Mouse (Mus musculus): ENCODE data around the gene Midn.

Midn gene

GRCm38 (mm10) chr10:80147719-80148601 lies at the start of gene Midn:
Gene Midn, plus strand, starts transcription at chr10:80148272.
- DNase-seq: peak; percentile 59 to 65

GRCm38 (mm10) chr10:80098630-80099029 lies 49.4 kb upstream of the Midn start:
- no peak for DNase-seq

DNA sequence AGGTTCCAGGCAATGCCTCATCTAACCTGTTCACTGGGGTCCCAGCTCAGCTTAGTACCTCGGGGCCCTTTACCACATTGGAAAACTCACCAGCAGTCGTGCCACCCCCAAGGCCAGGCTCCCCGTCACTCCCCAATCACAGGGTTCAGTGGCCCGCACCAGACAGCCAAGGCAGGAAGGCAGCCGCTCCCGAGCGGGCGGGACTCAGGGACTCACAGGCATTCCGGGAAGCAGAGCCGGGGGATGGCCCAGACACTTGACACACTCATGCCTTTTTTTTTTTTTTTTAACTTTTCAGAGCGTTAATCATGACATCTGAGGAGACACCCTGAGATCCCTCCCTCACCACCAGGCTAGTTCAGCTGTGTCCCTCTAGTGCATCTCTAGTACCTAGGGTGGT lies 47.1 kb upstream of the Midn start:
- DNase-seq: no peak

- peak; percentile 82 to 92 for DNase-seq
Observed at GRCm38 (mm10) chr10:80102216-80102915, 45.7 kb upstream of the Midn start.

DNA sequence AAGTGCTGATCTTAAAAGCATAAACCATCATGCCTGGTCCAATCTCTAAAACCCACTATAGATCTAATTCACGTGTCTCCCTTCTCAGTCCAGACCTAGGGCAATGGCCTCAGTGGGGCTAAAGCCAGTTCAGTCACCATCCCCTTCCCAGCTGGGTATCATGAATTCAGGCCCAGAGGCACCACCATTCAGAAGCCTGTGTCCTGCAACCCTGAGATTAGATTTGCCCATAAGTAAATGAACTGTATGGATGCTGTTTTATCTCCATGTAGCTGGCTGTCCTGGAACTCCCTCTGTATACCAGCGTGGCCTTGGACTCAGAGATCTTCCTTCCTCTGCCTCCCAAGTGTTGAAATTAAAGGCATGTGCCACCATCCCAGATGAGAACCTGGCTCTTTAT lies 45.0 kb upstream of the Midn start:
- no peak for DNase-seq

DNA sequence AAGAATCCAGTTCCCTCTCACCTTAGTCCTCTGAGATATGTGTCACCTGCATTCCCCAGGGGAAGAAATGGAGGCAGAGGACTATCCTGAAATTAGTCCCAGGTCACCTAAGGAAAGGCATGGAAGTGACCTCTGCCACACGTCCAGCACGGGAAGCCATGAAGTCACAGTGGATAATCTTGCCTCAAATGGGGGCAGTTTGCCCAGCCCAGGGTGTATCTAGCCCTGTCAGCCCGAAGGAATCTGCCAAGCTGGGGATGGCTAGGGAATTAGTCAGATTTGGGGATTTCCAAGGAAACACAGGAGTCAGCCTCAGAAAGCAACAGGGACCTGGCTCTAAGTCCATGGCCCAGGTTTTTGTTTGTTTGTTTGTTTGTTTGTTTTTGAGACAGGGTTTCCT lies 43.9 kb upstream of the Midn start:
- DNase-seq: no peak

DNA sequence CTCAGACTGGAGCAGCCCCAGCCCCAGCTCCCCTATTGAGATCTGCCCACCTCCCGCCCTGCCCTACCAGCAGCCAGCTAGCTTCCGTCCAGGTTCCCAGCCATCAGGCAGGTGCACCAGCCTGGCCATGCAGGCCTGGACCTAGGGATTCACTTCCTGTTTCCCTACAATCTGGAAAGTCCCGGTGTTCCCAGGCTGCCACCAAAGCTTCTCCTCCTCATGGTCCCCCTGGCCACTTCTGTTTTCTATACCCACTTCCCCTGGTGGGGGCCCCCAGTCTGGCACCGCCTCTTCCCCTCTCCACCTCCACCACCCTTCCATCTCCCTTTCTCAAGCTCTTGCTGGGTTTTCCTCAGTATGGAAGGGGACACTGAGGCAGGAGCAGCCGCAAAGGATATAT lies 42.6 kb upstream of the Midn start, which contains the start of gene Sbno2:
Sbno2 (minus strand) TSS at position 112 of the 400 bp plus-strand sequence.
- peak; percentile 33 to 40 for DNase-seq

GRCm38 (mm10) chr10:80105926-80106325 lies 42.1 kb upstream of the Midn start:
- no peak for DNase-seq

DNA sequence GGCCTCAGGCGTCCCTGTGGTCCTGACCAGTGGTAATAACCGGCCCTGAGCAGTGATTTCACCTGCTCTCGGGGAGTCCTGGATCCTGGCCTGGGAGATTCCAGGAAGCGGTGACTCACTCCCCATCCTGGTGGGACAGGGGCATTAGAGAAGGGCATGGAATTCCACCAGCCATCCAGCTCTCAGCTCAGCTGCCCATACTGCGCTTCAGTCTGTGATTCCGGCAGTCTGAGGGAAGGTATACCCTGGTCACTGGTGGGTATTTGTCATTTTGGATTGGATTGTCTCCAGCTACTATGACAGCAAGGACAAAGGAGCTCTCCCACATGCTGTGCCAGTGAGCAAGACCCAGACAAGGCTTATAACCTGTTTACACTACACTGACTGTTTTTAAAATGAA lies 40.4 kb upstream of the Midn start:
- no peak for DNase-seq

DNA sequence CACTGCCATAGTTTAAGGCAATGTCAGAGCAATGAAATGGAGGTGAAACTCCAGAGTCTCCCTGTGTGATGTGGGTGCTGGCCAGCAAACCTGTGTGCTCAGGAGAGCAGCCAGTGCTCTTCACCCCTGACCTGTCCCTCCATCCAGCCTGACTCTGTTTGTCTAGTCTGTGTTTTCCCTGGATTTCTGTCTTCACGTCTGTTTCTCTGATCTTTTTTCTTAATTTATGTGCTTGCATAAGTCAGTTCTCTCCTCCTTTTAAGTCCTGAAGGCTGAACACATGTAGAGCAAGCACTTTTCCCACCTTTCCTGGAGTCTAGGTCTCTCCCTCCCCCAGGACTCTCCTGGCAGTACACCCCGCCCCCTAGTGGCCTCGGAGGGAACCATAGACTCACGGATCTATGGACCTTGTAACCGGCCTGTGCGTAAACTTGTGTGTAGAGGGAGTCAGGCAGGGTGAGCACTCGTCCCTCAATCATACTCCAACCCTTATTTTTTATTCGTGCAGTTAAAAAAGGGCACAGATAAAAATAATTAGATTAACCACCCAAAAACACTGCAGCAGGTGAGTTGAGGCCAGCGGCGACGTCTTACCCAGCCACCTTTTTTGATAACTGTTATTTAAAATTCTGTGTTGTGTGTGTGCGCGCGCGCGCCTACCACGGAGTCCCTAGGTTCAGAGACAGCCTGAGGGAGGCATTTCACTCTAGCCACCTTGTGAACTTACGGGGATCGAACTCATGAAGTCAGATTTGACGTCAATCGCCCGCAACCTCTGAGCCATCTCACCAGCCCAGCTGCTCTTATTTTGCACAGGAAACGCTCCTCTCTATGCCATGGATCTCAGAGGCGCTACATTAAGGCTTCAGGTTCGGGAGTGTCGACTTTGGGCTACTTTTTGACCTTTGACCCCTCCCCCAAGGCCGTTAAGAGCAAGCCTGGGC lies 33.5 kb upstream of the Midn start:
- peak; percentile 81 to 92 for DNase-seq

DNA sequence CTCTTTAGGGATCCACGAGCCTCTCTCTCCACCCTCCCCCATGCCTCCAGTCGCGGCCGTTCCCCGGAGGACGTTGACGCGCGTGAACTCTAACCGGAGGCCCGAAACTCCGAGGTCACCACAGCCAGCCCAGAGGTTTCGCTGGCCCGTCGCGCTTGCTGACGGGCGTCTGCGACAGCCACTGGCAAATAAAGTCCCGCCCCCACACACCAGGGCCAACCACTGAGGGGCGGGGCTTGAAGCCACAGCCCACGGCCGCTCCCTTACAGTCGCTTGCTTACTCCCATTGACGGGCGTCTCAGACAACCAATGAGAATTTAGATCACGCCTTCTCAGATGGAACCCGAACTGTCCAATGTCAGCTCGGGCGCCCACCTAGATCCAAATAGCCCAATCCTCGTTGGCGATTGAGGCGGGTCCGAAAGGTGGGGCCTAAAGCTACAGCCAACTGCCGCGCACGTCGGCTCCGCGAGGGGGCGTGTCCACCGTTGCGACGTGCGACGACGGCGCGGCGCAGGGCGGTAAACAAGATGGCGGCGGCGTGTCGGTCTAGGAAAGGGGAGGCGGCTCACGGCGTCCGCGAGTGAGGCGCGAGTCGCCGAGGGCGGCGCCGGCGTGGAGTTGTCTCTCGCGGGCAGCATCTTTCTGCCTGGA lies 32.7 kb upstream of the Midn start, which contains the start of gene Stk11:
Stk11 (plus strand) TSS at position 514 of the 654 bp plus-strand sequence.
- peak; percentile 95 for DNase-seq

DNA sequence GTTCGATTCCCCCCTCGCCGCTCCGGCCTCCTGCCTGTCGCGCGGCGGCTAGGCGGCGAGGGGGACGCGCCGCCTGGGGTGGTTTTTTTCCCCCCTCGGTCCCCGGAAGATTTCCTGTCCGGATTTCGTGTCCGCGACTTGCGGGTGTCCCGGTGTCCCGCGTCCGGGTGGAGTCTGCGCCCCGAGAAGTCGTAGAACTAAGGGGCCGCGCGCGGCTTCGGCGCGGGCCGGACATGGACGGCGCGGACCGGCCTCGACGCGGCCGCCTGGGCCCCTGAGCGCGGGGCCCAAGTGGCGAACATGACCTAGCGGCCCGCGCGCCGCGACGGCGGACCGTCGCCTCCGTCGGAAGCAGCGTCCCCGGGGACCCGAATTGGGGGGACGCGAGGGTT lies 32.1 kb upstream of the Midn start:
- DNase-seq: no peak

- no peak for DNase-seq
Observed at GRCm38 (mm10) chr10:80116563-80116926, 31.5 kb upstream of the Midn start.

DNA sequence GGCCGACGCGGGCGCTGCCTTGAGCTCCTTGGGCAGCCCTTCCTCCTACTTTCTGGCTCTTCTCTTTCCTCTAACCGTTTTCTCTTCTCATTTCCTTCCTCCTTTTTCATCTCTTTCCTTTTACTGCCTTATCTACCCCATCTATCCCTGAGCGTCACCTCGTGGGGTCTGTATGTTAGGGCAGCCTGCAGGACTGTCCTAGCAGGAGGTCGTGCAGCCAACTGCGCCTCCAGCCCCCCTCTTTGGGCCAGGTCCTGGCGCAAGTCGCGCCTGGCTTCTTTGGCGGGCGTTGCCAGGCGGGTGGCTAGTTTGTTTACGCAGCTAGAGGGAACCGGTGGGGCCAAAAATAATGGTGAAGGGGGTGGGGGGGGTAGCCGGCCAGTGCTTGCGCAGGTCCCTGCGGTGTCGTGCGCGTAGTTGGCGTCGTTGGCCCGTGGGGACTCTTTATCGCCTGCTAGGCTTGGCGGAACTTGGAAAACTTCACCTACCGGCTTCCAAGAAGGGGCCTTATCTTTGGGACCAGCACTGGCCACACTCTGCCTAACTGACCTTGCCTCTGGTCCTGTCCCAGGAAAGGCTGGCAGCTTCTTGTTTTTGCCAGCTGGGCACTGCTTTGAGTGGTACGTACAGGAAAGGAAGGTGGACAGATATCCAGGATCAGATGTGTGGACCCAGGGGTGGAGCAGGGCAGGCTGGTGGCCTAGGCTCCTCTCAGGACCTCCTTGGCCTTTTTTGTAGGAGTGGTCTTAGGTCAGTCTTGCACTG lies 31.0 kb upstream of the Midn start:
- DNase-seq: no peak

GRCm38 (mm10) chr10:80117736-80118135 lies 30.3 kb upstream of the Midn start:
- DNase-seq: no peak

DNA sequence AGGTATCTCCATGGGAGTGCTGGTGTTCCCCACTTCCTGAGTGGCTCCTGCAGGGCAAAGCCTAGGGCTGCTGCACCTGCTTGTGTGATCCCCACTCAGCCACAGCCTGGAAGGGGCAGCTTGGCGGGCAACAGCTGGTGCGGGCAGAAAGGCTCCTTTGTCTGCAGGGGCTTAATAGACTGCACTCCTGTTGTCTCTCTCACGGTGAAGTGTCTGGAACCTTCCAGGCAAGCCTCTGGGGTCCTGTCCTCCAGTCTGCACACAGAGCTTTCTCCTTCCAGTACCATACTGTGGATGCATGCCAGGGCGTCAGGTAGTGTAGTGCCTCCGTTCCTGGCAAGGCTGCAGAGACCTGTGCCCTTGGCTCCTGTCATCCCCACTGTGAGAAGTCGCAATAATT lies 29.5 kb upstream of the Midn start:
- DNase-seq: no peak

DNA sequence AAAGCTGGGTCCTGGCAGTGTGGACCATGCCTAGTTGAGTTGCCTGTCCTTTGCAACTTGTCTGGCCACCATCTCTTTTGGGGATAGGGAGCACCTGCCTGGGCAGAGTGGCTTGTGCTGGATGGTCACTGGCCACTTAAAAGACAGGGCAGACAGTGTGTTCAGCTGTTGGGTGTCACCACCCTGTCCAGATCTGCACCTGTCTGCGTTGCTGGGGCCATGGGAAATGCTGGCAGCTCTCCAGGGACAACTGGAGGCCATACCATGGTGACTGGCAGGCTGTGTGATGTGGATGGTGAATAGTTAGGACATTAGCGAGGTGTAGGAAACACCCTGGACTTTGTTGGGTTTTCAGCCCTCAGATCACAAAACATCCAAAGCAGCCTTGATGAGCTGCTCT lies 27.9 kb upstream of the Midn start:
- no peak for DNase-seq

DNA sequence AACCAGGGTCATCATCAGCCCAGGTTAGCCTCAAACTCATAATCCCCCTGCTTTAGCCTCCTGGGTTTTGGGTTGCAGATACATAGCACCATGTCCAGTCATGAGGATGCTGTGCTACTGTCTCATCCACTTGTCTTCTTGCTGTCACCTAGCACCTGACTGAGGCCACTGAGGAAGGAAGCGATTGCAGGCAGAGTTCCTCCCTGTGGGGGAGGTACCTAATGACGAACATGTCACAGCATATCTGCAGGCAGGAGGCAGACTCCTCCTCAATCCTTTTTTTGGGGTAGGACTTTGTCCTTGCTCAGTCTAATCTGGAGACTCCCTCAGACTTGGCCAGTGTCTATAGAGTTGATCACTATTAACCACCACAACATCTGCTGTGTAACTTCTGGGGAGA lies 26.4 kb upstream of the Midn start:
- DNase-seq: no peak

GRCm38 (mm10) chr10:80123932-80124562 lies 24.0 kb upstream of the Midn start:
- no peak for DNase-seq

GRCm38 (mm10) chr10:80127920-80128319 lies 20.2 kb upstream of the Midn start:
- DNase-seq: no peak

DNA sequence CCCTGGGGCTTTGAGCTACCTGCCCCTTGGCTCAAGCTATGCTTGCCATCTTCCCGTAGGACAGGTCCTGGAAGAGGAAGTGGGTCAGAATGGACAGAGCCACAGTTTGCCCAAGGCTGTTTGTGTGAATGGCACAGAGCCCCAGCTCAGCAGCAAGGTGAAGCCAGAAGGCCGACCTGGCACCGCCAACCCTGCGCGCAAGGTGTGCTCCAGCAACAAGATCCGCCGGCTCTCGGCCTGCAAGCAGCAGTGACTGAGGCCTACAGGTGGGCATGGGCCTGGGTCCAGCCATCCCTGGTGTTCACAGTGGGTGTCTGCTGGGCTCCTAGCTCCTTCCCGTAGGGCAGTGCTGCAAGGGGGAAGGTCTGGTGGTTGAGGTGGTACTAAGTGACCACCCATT lies 18.2 kb upstream of the Midn start:
- no peak for DNase-seq
